Comparison of ENCODE assay signal across 12 mouse cellular contexts in the genomic region with DNA sequence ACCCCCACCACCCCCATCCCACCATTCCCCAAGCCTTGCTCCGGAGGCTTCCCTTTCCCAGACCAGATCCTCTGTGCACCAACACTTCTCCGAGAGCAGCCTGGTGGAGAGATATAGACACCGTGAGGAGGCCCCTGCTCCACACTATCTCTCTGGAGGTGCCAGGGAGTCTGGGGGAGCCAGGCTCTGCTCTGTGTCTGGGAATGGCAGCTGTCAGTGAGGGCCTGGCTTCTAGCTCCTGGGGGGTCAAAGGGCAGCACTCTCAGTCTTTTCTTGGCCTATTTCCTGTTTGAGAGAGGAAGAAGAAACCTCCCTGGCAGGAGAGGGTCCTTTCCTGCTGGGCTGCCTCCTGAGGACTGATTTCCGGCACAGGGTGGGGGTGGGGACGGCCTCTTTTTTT. TPM values are rescaled to one million over a fixed set of nuclear protein-coding genes. Genes with fewer than 3 reads are reported as not detected.
DNase-seq lines count a peak whose midpoint lies in the region; ATAC-seq and TF ChIP-seq lines count a peak whose summit lies in the region.
"Had no signal": no experiment of that assay in that cellular context is flagged by ENCODE, and none has a peak within 500 bp of the region (broad histone marks: within the 10 kb centered on the region; RNA-seq: fewer than 3 reads in every experiment).

No protein-coding gene starts in this region.

- H3K4me3 ChIP-seq in heart, embryonic 12.5 days = 0 out of 2 replicates have a peak overlapping the region, but pooled peaks have one; percentile 1
- no peak overlapping the region for H3K4me3 ChIP-seq in CH12.LX (replicated peaks in 1 of 3; ENCODE audit: low read depth in 2 of 3, low read length in 2 of 3, poor library complexity in 1 of 3)
- no peak overlapping the region for H3K4me3 ChIP-seq in embryonic facial prominence, embryonic 11.5 days (ENCODE audit: low read depth, low read length)
- H3K4me3 ChIP-seq in limb, embryonic 14.5 days (replicated peaks; ENCODE audit: low read length) = no peak overlapping the region
- H3K4me3 ChIP-seq: embryonic facial prominence, embryonic 12.5 days had no signal

- no peaks in the 10 kb centered on the region for H3K27me3 ChIP-seq in heart, embryonic 12.5 days (replicated peaks)
- H3K27me3 ChIP-seq in CH12.LX (replicated peaks) = peaks cover 16% of the 10 kb centered on the region
- no peaks in the 10 kb centered on the region for H3K27me3 ChIP-seq in embryonic facial prominence, embryonic 11.5 days (ENCODE audit: control insufficient read depth, insufficient read depth, low read length)
- no peaks in the 10 kb centered on the region for H3K27me3 ChIP-seq in limb, embryonic 14.5 days (ENCODE audit: control insufficient read depth, insufficient read depth, low read length)
- H3K27me3 ChIP-seq: embryonic facial prominence, embryonic 12.5 days had no signal

- H3K27ac ChIP-seq in heart, embryonic 12.5 days (ENCODE audit: poor library complexity, severe bottlenecking) = peak overlapping the region; percentile 95
- H3K27ac ChIP-seq in CH12.LX (ENCODE audit: insufficient read depth, low read depth) = no peak overlapping the region
- 0 out of 2 replicates have a peak overlapping the region, but pooled peaks have one; percentile 0 for H3K27ac ChIP-seq in embryonic facial prominence, embryonic 11.5 days (replicated peaks; ENCODE audit: low read depth, low read length)
- no peak overlapping the region for H3K27ac ChIP-seq in limb, embryonic 14.5 days (replicated peaks; ENCODE audit: low read depth, low read length)
- H3K27ac ChIP-seq: embryonic facial prominence, embryonic 12.5 days had no signal

- 2% methylated on average over 5 of the region's 5 CpGs for WGBS in heart, embryonic 12.5 days
- WGBS in embryonic facial prominence, embryonic 11.5 days = 10% methylated on average over 5 of the region's 5 CpGs
- 11% methylated on average over 5 of the region's 5 CpGs for WGBS in limb, embryonic 14.5 days

- in situ Hi-C loops in CH12.LX (cut with MboI; ENCODE audit: low pct_ligation_motif_present, low pct_unique_long_range_greater_than_20kb, low sequenced_read_pairs) = loop anchor here (10.0 kb wide), 1 partner anchor 196 kb away; no protein-coding TSS in a partner anchor

- H3K9me3 ChIP-seq in heart, embryonic 12.5 days (replicated peaks) = no peaks in the 10 kb centered on the region
- no peaks in the 10 kb centered on the region for H3K9me3 ChIP-seq in CH12.LX (replicated peaks; ENCODE audit: low read length)
- H3K9me3 ChIP-seq in embryonic facial prominence, embryonic 11.5 days (replicated peaks; ENCODE audit: control insufficient read depth, low read length) = no peaks in the 10 kb centered on the region
- H3K9me3 ChIP-seq in limb, embryonic 14.5 days (ENCODE audit: control insufficient read depth, low read length) = no peaks in the 10 kb centered on the region
- H3K9me3 ChIP-seq: embryonic facial prominence, embryonic 12.5 days had no signal

- no peak for TF ChIP-seq CTCF in CH12.LX (conservative IDR thresholded peaks at IDR 0.05 in 1 of 2, IDR thresholded peaks at IDR 0.05 in 1 of 2; ENCODE audit: low read depth in 2 of 2, low read length in 2 of 2)

- dilution Hi-C loops in CH12.LX (cut with MboI; ENCODE audit: extremely low pct_ligation_motif_present, extremely low pct_unique_long_range_greater_than_20kb, low sequenced_read_pairs) = no loop called here

- H3K4me2 ChIP-seq in heart, embryonic 12.5 days = peak overlapping the region; percentile 66
- H3K4me2 ChIP-seq in CH12.LX (ENCODE audit: insufficient read depth, low read depth, poor library complexity, severe bottlenecking) = no peak overlapping the region
- no peak overlapping the region for H3K4me2 ChIP-seq in embryonic facial prominence, embryonic 11.5 days (ENCODE audit: low read depth, low read length)
- H3K4me2 ChIP-seq in limb, embryonic 14.5 days (replicated peaks; ENCODE audit: low read depth, low read length, severe bottlenecking) = 0 out of 2 replicates have a peak overlapping the region, but pooled peaks have one; percentile 13
- H3K4me2 ChIP-seq: embryonic facial prominence, embryonic 12.5 days had no signal

- DNase-seq in heart, postnatal 4 days = no peak
- no peak for DNase-seq in CH12.LX (ENCODE audit: extremely low read depth)
- DNase-seq in embryonic facial prominence, embryonic 11.5 days (ENCODE audit: low spot score) = no peak
- no peak for DNase-seq in limb, embryonic 14.5 days (ENCODE audit: low spot score)
- no peak for DNase-seq in adrenal gland, postnatal 4 days (ENCODE audit: low spot score in 2 of 2)
- DNase-seq in cerebellum, adult 11-12 months = no peak
- no peak for DNase-seq in layer of hippocampus, postnatal 14 days (ENCODE audit: low spot score in 2 of 2)
- DNase-seq: adrenal gland, postnatal 10 days; layer of hippocampus, postnatal 36 days had no signal

- H3K36me3 ChIP-seq in heart, embryonic 12.5 days = peaks cover 45% of the 10 kb centered on the region
- peaks cover 2 to 15% of the 10 kb centered on the region in 2 experiments for H3K36me3 ChIP-seq in CH12.LX (replicated peaks in 1 of 2; ENCODE audit: control insufficient read depth in 1 of 2, insufficient read depth in 1 of 2, low read length in 1 of 2)
- H3K36me3 ChIP-seq in embryonic facial prominence, embryonic 11.5 days (replicated peaks; ENCODE audit: control insufficient read depth, insufficient read depth, low read depth, low read length) = peaks cover 6% of the 10 kb centered on the region
- peaks cover 42% of the 10 kb centered on the region for H3K36me3 ChIP-seq in limb, embryonic 14.5 days (ENCODE audit: control insufficient read depth, insufficient read depth, low read length)

- peak; percentile 66 for ATAC-seq in heart, embryonic 12.5 days (ENCODE audit: insufficient number of reproducible peaks, low FRiP score)
- no peak for ATAC-seq in embryonic facial prominence, embryonic 11.5 days (replicated peaks; ENCODE audit: insufficient number of reproducible peaks, low FRiP score, low TSS enrichment, low read depth)
- 0 out of 2 replicates have a peak, but pooled peaks have one; percentile 23 for ATAC-seq in limb, embryonic 14.5 days (ENCODE audit: low FRiP score, low read depth)

- TF ChIP-seq RAD21 in CH12.LX (IDR thresholded peaks at IDR 0.05; ENCODE audit: low read depth, low read length) = no peak

- H3K9ac ChIP-seq in heart, embryonic 12.5 days = peak overlapping the region; percentile 40; the same call in 1 of the 2 replicates
- no peak overlapping the region for H3K9ac ChIP-seq in CH12.LX (ENCODE audit: insufficient read depth, low read depth)
- H3K9ac ChIP-seq in embryonic facial prominence, embryonic 11.5 days (replicated peaks; ENCODE audit: low read length) = no peak overlapping the region
- H3K9ac ChIP-seq in limb, embryonic 14.5 days (ENCODE audit: low read depth, low read length, severe bottlenecking) = peak overlapping the region; percentile 21; the same call in 1 of the 2 replicates
- H3K9ac ChIP-seq: embryonic facial prominence, embryonic 12.5 days had no signal

- H3K4me1 ChIP-seq in heart, embryonic 12.5 days (replicated peaks) = peaks cover 62% of the 10 kb centered on the region
- H3K4me1 ChIP-seq in CH12.LX (ENCODE audit: control insufficient read depth in 1 of 2, insufficient read depth in 2 of 2) = peaks cover 6 to 17% of the 10 kb centered on the region in 2 experiments
- peaks cover 4% of the 10 kb centered on the region; the same call in 1 of the 2 replicates for H3K4me1 ChIP-seq in embryonic facial prominence, embryonic 11.5 days (ENCODE audit: control insufficient read depth, insufficient read depth, low read length)
- peaks cover 35% of the 10 kb centered on the region for H3K4me1 ChIP-seq in limb, embryonic 14.5 days (ENCODE audit: control insufficient read depth, insufficient read depth, low read length)

- no peaks in the 10 kb centered on the region for H3K79me2 ChIP-seq in CH12.LX (replicated peaks; ENCODE audit: control insufficient read depth, extremely low read depth, insufficient read depth, poor library complexity, severe bottlenecking)

- no peak for TF ChIP-seq POLR2A in CH12.LX (IDR thresholded peaks at IDR 0.05; ENCODE audit: low read depth, low read length)
- TF ChIP-seq POLR2A in limb, embryonic 14.5 days (IDR thresholded peaks at IDR 0.05; ENCODE audit: borderline replicate concordance, extremely low read depth, insufficient read depth, insufficient read length) = no peak

- TF ChIP-seq EP300 in CH12.LX (IDR thresholded peaks at IDR 0.05; ENCODE audit: low read length) = no peak

RNA-seq across cellular contexts. Expression of gene Ccdc102a, which starts 16.9 kb away (rescaled TPM):
- 26.2 and 28.2 TPM in 2 replicates for polyA plus RNA-seq in heart, embryonic 12.5 days (2016; fragmentation: Nextera tagmentation; extraction: Ambion mirVana)
- total RNA-seq in heart, postnatal 4 days (2021) = 10 to 100 TPM; 18.1 to 19.4 TPM
- total RNA-seq in CH12.LX (2012; rRNA removed) (5.8 and 5.9 TPM in 2 replicates), CH12.LX (2014; rRNA removed) (2.1 and 2.5 TPM in 2 replicates)
- polyA plus RNA-seq in CH12.LX (2012; ENCODE audit: insufficient read length, low read depth) = 2.8 and 4.5 TPM in 2 replicates
- 28.1 and 30.3 TPM in 2 replicates for polyA plus RNA-seq in embryonic facial prominence, embryonic 11.5 days (2014; fragmentation: Nextera tagmentation; extraction: Ambion mirVana)
- 60.1 and 60.7 TPM in 2 replicates for polyA plus RNA-seq in limb, embryonic 14.5 days (2012; rRNA removed)
- 52.9 and 66.3 TPM in 2 replicates for polyA plus RNA-seq in limb, embryonic 14.5 days (2014; fragmentation: Nextera tagmentation; extraction: Ambion mirVana)
- total RNA-seq in adrenal gland, postnatal 4 days (2021) = 10 to 100 TPM; 13.3 to 14.0 TPM
- total RNA-seq in layer of hippocampus, postnatal 14 days (2021) = 1 to 10 TPM; 2.7 to 3.8 TPM

RNA-seq across cellular contexts. Expression of gene Adgrg5, which starts 22.5 kb away (rescaled TPM):
- 0.09 TPM in 1 of 2 replicates, not detected in the other for polyA plus RNA-seq in heart, embryonic 12.5 days (2016; fragmentation: Nextera tagmentation; extraction: Ambion mirVana)
- total RNA-seq in heart, postnatal 4 days (2021) = under 1 TPM; 0.12 to 0.50 TPM
- total RNA-seq in CH12.LX (2012; rRNA removed) = 0.81 and 1.0 TPM in 2 replicates
- total RNA-seq in CH12.LX (2014; rRNA removed) = 5.2 and 6.9 TPM in 2 replicates
- 9.2 and 10.0 TPM in 2 replicates for polyA plus RNA-seq in CH12.LX (2012; ENCODE audit: insufficient read length, low read depth)
- not detected in 2 replicates for polyA plus RNA-seq in embryonic facial prominence, embryonic 11.5 days (2014; fragmentation: Nextera tagmentation; extraction: Ambion mirVana)
- polyA plus RNA-seq in limb, embryonic 14.5 days (2012; rRNA removed) = 0.45 and 0.90 TPM in 2 replicates
- polyA plus RNA-seq in limb, embryonic 14.5 days (2014; fragmentation: Nextera tagmentation; extraction: Ambion mirVana) = 0.23 and 0.33 TPM in 2 replicates
- total RNA-seq in adrenal gland, postnatal 4 days (2021) = under 1 TPM; 0.28 to 0.42 TPM
- total RNA-seq in layer of hippocampus, postnatal 14 days (2021) = not detected
- total RNA-seq: hematopoietic stem cell, adult 5-6 weeks; layer of hippocampus, postnatal 36 days had no signal

RNA-seq across cellular contexts. Expression of gene Dok4, which starts 24.9 kb away (rescaled TPM):
- polyA plus RNA-seq in heart, embryonic 12.5 days (2016; fragmentation: Nextera tagmentation; extraction: Ambion mirVana) = 53.3 and 54.2 TPM in 2 replicates
- 10 to 100 TPM; 34.2 to 39.5 TPM for total RNA-seq in heart, postnatal 4 days (2021)
- 1.8 and 2.3 TPM in 2 replicates for total RNA-seq in CH12.LX (2012; rRNA removed)
- 1.6 and 2.3 TPM in 2 replicates for total RNA-seq in CH12.LX (2014; rRNA removed)
- polyA plus RNA-seq in CH12.LX (2012; ENCODE audit: insufficient read length, low read depth) = 1.7 and 1.9 TPM in 2 replicates
- polyA plus RNA-seq in embryonic facial prominence, embryonic 11.5 days (2014; fragmentation: Nextera tagmentation; extraction: Ambion mirVana) = 11.6 and 11.9 TPM in 2 replicates
- 29.1 and 35.8 TPM in 2 replicates for polyA plus RNA-seq in limb, embryonic 14.5 days (2012; rRNA removed)
- 23.3 and 26.9 TPM in 2 replicates for polyA plus RNA-seq in limb, embryonic 14.5 days (2014; fragmentation: Nextera tagmentation; extraction: Ambion mirVana)
- 10 to 100 TPM; 21.5 to 24.9 TPM for total RNA-seq in adrenal gland, postnatal 4 days (2021)
- total RNA-seq in layer of hippocampus, postnatal 14 days (2021) = 10 to 100 TPM; 50.2 to 54.1 TPM

RNA-seq across cellular contexts. Expression of gene Polr2c, which starts 43.8 kb away (rescaled TPM):
- polyA plus RNA-seq in heart, embryonic 12.5 days (2016; fragmentation: Nextera tagmentation; extraction: Ambion mirVana) = 122 and 126 TPM in 2 replicates
- total RNA-seq in heart, postnatal 4 days (2021) = 10 to 100 TPM; 63.3 to 74.8 TPM
- total RNA-seq in CH12.LX (2012; rRNA removed) (93.2 and 102 TPM in 2 replicates), CH12.LX (2014; rRNA removed) (120 and 130 TPM in 2 replicates)
- 134 and 141 TPM in 2 replicates for polyA plus RNA-seq in CH12.LX (2012; ENCODE audit: insufficient read length, low read depth)
- 169 and 173 TPM in 2 replicates for polyA plus RNA-seq in embryonic facial prominence, embryonic 11.5 days (2014; fragmentation: Nextera tagmentation; extraction: Ambion mirVana)
- 129 and 135 TPM in 2 replicates for polyA plus RNA-seq in limb, embryonic 14.5 days (2012; rRNA removed)
- 135 and 140 TPM in 2 replicates for polyA plus RNA-seq in limb, embryonic 14.5 days (2014; fragmentation: Nextera tagmentation; extraction: Ambion mirVana)
- total RNA-seq in adrenal gland, postnatal 4 days (2021) = 10 to 100 TPM; 61.4 to 65.6 TPM
- total RNA-seq in layer of hippocampus, postnatal 14 days (2021) = 10 to 100 TPM; 50.0 to 57.8 TPM

Comparison
In these comparisons a context has a peak if more than half of its experiments do, and no peak if none do; other contexts are left out.
1. H3K27ac ChIP-seq: peak in heart, embryonic 12.5 days (single experiment) and embryonic facial prominence, embryonic 11.5 days (single experiment); none in CH12.LX (single experiment) and limb, embryonic 14.5 days (single experiment).
2. H3K4me2 ChIP-seq: peak in heart, embryonic 12.5 days (single experiment) and limb, embryonic 14.5 days (single experiment); none in CH12.LX (single experiment) and embryonic facial prominence, embryonic 11.5 days (single experiment).
3. H3K9ac ChIP-seq: peak in heart, embryonic 12.5 days (single experiment) and limb, embryonic 14.5 days (single experiment); none in CH12.LX (single experiment) and embryonic facial prominence, embryonic 11.5 days (single experiment).
4. RNA of gene Dok4, which starts 24.9 kb away (total RNA-seq): 50.2 to 54.1 TPM in layer of hippocampus, postnatal 14 days, 34.2 to 39.5 TPM in heart, postnatal 4 days and 21.5 to 24.9 TPM in adrenal gland, postnatal 4 days; 1.6 to 2.3 TPM in CH12.LX; every median in the first group is over 4 times any median in the second.